Mouse (Mus musculus) C2C12 (cell line): ENCODE data around the gene Frat1.

Experiments
- CEBPB ChIP-seq: IDR thresholded peaks from one replicate; pipeline ENCODE4 v1.6.1; 2011; ENCODE audit warnings: low read depth, mild to moderate bottlenecking, control low read depth, moderate library complexity
- CTCF ChIP-seq: IDR thresholded peaks from one replicate; pipeline ENCODE4 v1.5.1; 2011; ENCODE audit not compliant: control insufficient read depth, insufficient read depth, insufficient read length
- MAX ChIP-seq: IDR thresholded peaks from one replicate; pipeline ENCODE4 v1.6.1; 2011; ENCODE audit warnings: mild to moderate bottlenecking, control low read depth
- MYOD1 ChIP-seq: IDR thresholded peaks from one replicate; pipeline ENCODE4 v1.6.1; 2011; ENCODE audit warnings: low read depth; ENCODE audit not compliant: control insufficient read depth, insufficient read length

- TF ChIP-seq MAX (no peak), CTCF (no peak), MYOD1 (no peak), CEBPB (no peak)
Measured at GRCm38 (mm10) chr19:41847091-41847581, 17.4 kb downstream of the Frat1 start.
